Mouse (Mus musculus) cerebellum, adult 11-12 months (tissue): ENCODE results near the gene Sass6.
"Not testable (repeated sequence)": the region's sequence is repeated elsewhere in the genome, so short reads cannot be mapped to it uniquely, and the experiment has no call there.

Experiments used
- DNase-seq: peaks from one replicate; pipeline ENCODE4 v3.0.0; 2022

Gene Sass6

GRCm38 (mm10) chr3:116634091-116634490, 39.3 kb downstream of the Sass6 start:
- no peak for DNase-seq

- no peak for DNase-seq
Measured at GRCm38 (mm10) chr3:116634853-116635252, 40.1 kb downstream of the Sass6 start.

- no peak for DNase-seq
Measured at GRCm38 (mm10) chr3:116635799-116636198, 41.0 kb downstream of the Sass6 start.

- no peak for DNase-seq
Measured at GRCm38 (mm10) chr3:116637693-116638476, 43.1 kb downstream of the Sass6 start.

- DNase-seq = no peak
Measured at GRCm38 (mm10) chr3:116638572-116638971, 43.8 kb downstream of the Sass6 start.

- no peak for DNase-seq
Measured at GRCm38 (mm10) chr3:116640024-116640423, 45.2 kb downstream of the Sass6 start.

- no peak for DNase-seq
Measured at GRCm38 (mm10) chr3:116641811-116642371, 47.1 kb downstream of the Sass6 start.

- no peak for DNase-seq
Measured at GRCm38 (mm10) chr3:116642373-116642772, 47.6 kb downstream of the Sass6 start.

- DNase-seq = no peak
Measured at GRCm38 (mm10) chr3:116646387-116646786, 51.6 kb downstream of the Sass6 start.

- DNase-seq = no peak
Measured at GRCm38 (mm10) chr3:116648805-116649204, 54.0 kb downstream of the Sass6 start.

- no peak for DNase-seq
Measured at GRCm38 (mm10) chr3:116650698-116651097, 55.9 kb downstream of the Sass6 start.

GRCm38 (mm10) chr3:116652033-116652446, 57.3 kb downstream of the Sass6 start:
- DNase-seq = no peak

GRCm38 (mm10) chr3:116653278-116653945, 58.6 kb downstream of the Sass6 start:
- DNase-seq = no peak

- DNase-seq = not testable (repeated sequence)
Measured at GRCm38 (mm10) chr3:116654051-116654450, 59.3 kb downstream of the Sass6 start.

GRCm38 (mm10) chr3:116656184-116656965, 61.6 kb downstream of the Sass6 start:
- no peak for DNase-seq

- no peak for DNase-seq
Measured at GRCm38 (mm10) chr3:116658928-116659565, 64.3 kb downstream of the Sass6 start.

- DNase-seq = no peak
Measured at GRCm38 (mm10) chr3:116659856-116660430, 65.2 kb downstream of the Sass6 start.

- no peak for DNase-seq
Measured at GRCm38 (mm10) chr3:116661288-116661869, 66.6 kb downstream of the Sass6 start.

GRCm38 (mm10) chr3:116661870-116662414, 67.2 kb downstream of the Sass6 start:
- no peak for DNase-seq

GRCm38 (mm10) chr3:116662463-116662863, 67.7 kb downstream of the Sass6 start, which contains the start of gene Mfsd14a:
Mfsd14a (minus strand) TSS chr3:116662677.
- DNase-seq = peak; percentile 97

- not testable (repeated sequence) for DNase-seq
Measured at GRCm38 (mm10) chr3:116664281-116664680, 69.5 kb downstream of the Sass6 start.
